Mouse (Mus musculus) fat pad, adult 2 months (tissue): ENCODE data around the gene Arhgdia.

Experiments
- DNase-seq: peaks from one replicate; pipeline ENCODE4 v3.0.0-alpha.2; 2011; ENCODE audit warnings: low read depth, low spot score; ENCODE audit errors: extremely low read depth

Arhgdia gene

GRCm38 (mm10) chr11:120581490-120582267, at the start of gene Arhgdia:
TSS of gene Arhgdia (minus strand) at chr11:120581624.
- no peak for DNase-seq

DNA sequence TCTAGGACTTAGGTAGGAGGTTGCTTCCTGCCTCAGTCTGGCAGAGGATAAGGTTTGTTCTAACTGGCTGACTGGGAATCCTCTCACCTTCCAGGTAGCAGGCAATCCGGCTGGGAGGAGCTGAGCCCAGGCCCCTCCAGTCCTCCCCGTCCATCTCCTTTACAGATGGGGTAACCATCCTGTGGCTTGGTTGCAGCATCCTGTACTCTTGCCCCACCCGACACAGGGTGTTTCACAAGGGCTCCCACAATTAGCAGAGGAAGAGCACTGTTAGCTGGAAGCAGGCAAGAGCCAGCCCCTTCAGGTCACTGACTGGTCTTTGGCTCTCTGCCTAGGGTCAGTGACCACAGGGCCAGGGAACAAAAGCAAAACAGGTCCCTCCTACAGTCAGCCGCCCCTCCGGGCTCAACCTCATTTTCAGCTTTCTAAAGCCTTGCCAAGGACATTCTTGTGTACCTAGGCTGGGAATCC, 49.0 kb upstream of the Arhgdia start:
- peak; percentile 62 for DNase-seq

DNA sequence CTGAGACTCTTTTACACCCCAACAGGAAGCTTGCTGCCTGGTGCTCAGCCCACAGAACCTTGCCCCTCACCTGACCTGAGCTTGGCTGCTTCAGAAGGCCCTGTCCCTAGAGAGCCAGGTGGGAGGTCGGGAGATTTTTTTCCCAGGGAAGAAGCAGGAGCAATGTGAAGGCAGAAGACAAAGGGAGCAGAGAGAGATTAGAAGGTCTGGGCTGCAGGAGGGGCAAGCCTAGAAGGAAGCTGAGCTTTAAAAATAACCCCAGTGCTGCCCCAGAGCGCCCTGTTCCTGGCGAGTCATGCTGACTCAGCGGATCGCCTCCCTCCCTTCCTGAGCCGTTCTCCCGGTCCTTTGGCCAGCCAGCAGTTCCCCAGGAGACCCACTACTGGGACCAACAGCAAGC, 48.5 kb upstream of the Arhgdia start:
- DNase-seq: no peak

GRCm38 (mm10) chr11:120629341-120629730, 47.9 kb upstream of the Arhgdia start:
- no peak for DNase-seq

- DNase-seq: no peak
These were observed 47.3 kb upstream of the Arhgdia start for GRCm38 (mm10) chr11:120628601-120629340.

GRCm38 (mm10) chr11:120627468-120628300, 46.3 kb upstream of the Arhgdia start:
- DNase-seq: no peak

DNA sequence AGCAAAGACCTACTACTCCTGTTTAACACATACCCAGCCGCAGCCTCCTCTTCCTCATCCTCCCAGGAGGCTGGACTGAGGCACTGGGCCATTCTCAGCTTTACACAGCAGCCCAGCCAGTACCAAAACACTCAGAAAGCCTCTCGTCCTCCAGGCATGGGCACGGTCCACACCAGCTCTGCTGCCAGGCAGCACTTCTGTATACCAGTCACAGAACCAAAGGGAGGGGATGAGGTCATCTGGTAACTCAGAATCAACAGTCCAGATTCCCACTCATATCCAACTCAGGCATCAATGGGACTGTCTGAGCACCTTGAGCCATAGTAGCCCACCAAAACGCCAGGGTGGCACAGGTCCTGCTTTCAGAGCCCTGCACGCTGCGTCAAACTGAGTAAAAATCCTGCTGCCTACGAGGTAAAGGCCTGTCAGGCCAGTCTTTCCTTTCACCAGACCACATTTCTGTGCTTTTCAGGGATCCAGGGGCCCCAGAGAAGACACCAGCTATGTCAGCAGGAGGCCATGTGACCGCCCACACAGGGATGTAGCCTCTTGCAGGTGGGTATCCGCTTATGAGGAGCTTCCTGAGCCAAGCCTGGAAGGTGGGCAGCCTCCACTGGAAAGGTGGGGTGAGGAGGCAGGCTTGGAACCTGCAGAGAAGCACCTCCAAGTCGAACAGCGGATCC, 45.5 kb upstream of the Arhgdia start:
- DNase-seq: no peak

- no peak for DNase-seq
These were observed 43.8 kb upstream of the Arhgdia start, which contains the start of gene Sirt7 for GRCm38 (mm10) chr11:120625152-120625775. TSS of gene Sirt7 (minus strand) at chr11:120625240.

GRCm38 (mm10) chr11:120624680-120625111, 43.3 kb upstream of the Arhgdia start:
- DNase-seq: no peak

DNA sequence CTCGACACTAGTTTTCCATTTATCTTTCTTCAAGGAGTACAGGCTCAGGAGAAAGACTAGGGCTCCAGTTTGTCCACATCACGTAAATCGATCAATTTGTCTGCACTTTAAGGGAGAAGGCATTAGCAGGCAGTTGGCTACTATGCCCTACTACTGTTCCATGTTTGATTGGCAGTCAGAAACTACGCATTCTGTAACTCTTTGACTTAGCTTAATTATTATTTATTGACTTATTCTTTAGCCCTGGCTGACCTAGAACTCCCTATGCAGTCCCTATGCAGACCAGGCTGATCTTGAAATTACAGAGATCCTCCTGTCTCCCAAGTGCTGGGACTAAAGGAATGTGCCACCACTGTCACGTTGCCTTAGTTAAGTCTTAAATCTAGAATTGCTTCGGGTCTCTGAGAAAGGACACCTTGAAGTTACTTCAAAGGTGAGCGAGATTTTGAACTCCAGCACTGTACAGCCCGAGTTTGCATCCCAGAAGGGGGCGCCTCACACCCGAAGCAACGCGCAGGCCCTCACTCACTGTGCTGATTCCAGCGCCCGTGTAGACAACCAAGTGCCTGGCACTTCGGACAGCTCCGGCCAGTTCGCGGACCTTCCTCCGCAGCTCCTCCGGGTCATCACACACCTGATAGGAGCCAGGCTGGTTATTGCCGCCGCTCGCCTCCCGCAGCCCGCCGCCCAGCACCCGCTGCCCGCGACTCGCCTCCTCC, 42.7 kb upstream of the Arhgdia start:
- DNase-seq: no peak

DNA sequence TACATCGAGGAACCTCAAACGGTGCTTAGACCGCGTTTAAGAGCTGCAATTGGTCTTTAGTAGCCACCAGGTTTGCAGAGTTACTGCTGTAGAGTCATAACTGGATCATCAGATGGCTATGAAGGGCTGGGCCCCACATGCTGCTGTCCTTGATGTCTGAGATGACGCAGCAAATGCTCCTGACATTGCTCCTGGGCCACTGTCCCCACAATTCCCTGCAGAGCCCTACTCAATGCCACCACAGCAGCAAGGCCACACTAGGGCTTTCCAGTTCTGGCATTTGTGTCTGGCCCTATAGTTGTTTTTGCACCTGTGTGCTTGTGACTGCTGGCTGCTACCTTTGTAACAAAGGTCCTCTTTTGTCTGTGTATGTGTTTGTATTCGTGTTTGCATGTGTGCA, 41.4 kb upstream of the Arhgdia start:
- DNase-seq: no peak

DNA sequence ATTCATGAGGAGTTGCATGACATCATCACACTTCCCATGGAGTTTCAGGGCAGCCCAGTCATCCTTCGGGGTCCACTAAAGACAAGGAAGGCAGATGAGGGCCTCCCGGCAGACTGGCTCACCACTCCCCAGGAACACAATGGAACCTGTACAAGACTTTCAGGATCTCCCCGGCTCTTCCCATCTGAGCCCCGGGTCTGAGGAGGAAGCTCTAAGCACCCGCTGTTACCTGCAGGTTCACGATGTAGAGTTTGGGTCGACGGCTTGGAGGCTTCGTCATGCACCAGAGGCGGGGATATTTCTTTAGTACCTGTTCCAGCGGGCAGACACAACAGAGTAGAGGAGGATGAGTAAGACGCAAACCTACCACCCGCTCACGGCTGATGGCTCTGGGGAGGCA, 38.8 kb upstream of the Arhgdia start:
- no peak for DNase-seq

DNA sequence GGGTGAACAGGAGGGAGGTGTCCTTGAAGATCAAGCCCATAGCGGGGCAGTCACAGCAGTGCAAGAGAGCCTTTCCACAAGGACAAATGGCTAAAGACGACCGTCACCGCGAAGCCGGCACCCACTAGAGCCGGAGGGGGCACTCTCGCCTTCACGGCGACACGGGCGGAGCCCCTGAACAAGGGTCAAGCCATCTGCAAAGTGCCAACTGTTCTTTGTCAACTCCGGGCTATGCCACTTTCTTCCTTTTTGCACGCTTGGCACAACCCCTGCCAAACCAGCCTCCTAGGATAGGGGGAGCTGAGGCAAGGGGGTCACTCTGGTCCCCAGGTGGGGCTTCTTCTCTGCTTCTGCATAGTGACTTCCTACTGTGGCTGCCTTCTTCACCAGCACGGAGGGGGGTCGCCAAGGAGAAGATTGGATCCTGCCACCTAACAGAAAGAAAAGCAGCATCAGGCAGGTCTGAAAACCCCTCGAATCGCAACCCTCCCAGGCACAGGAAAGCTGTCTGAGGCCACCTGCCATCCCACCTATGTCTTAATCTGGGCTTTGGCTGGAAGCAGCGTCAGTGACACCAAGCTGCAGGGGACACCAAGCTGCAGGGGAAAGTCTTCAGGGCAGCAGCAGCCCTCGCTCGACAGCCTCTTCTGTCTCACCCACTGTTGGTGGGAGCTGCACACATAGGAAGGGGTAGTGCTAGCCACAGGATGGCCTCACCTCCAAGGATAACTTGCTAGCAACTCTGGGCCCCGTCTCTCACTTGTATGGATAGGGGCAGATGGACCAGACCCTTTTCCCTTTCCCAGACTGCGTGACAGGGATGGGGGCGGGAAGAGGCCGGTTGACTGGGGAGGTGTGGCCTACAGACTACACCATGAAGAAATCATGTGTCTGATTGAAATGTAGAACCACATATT, 37.5 kb upstream of the Arhgdia start:
- no peak for DNase-seq

- DNase-seq: no peak
These were observed 36.2 kb upstream of the Arhgdia start, which contains the start of gene Pcyt2 for GRCm38 (mm10) chr11:120617519-120618112. TSS of gene Pcyt2 (minus strand) at chr11:120617936.

DNA sequence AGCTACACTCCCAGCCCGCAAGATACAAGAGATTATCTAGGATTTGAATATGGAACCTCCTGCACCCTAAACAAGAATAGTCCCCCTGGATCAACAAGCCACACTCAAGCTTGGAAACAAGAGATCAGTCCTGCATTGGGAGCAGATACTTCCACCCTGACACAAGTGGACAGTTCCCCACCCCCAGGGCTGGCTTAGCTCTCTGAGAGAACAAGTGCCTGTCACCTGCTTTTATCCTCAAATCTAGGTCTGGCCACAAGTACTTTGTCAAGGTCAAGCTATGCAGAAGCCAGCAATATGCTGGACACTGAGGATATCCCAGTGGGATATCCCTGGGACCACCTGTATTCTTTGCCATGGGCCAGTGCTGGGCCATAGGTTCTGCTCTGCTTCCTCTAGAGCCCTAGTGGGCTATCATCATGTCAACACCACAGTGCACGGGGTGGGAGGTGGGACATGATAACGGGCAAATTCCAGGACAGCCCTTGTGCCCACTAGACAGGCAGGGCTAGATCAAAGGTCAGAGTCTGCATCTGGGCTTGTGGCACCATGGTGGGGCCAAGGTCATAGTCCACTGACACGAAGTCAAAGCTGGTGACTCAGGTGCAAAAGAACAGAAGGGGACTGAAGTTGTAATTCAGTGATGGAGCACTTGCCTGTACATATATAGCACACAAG, 35.3 kb upstream of the Arhgdia start:
- DNase-seq: no peak

- DNase-seq: no peak
These were observed 34.3 kb upstream of the Arhgdia start for GRCm38 (mm10) chr11:120615606-120616203.

GRCm38 (mm10) chr11:120615167-120615566, 33.7 kb upstream of the Arhgdia start:
- DNase-seq: no peak
